Mouse (Mus musculus) heart, adult 2 months (tissue): ENCODE measurements around the gene Hhipl1.

Experiments
- CTCF ChIP-seq: fragments of 200-600 bp; IDR thresholded peaks from 2 replicates; pipeline ENCODE4 v1.8.1; 2022; ENCODE audit warnings: antibody characterized with exemption, mild to moderate bottlenecking, moderate library complexity
- EP300 ChIP-seq: fragments of 200-500 bp; IDR thresholded peaks from 2 replicates; pipeline ENCODE4 v1.6.1; 2011; ENCODE audit warnings: low read depth, low read length, control low read depth; ENCODE audit not compliant: insufficient read depth

GRCm38 (mm10) chr12:108354284-108354683 lies 48.2 kb downstream of the Hhipl1 start:
- TF ChIP-seq CTCF (no peak), EP300 (no peak)
